Mouse (Mus musculus): ENCODE measurements around the gene Gria3. TPM values are rescaled to one million over a fixed set of nuclear protein-coding genes. Genes with fewer than 3 reads are reported as not detected.
A peak's percentile ranks its signal among the peaks of the same experiment; 100 is the strongest.

Gria3 gene
- polyA plus RNA-seq, 2 experiments: 5.4 to 10.5 TPM

DNA sequence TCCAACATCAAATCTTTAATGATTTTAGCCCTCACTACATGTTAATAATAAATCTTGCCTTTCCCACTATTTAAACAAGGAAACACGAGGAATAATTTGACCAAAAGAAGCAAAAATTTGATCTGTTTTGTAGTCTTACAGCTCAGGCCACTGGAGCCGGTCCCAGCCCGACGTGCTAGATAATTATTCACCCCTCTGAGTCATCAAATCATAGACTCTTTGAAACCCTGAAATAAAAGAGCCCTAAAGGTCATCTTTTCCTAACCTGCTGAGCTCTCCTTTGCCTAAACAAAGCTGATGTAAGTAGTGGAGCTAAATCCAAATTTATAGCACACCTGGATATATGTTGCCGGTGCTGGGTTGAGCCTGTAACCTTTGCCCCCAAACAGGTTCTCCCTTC is 27.4 kb downstream of the Gria3 start:
- H3K27me3 ChIP-seq (ENCODE audit: control insufficient read depth, insufficient read depth, low read length): no peaks in the 10 kb centered on the region
- no peaks in the 10 kb centered on the region for H3K36me3 ChIP-seq (ENCODE audit: control insufficient read depth, insufficient read depth, low read length)
- no peak for TF ChIP-seq POLR2A (IDR thresholded peaks at IDR 0.05; ENCODE audit: borderline replicate concordance, extremely low read depth, insufficient read depth, insufficient read length)
- no peak overlapping the region for H3K27ac ChIP-seq (replicated peaks; ENCODE audit: low read depth, low read length)
- no peak overlapping the region for H3K9ac ChIP-seq (ENCODE audit: low read depth, low read length, severe bottlenecking)
- H3K4me2 ChIP-seq (replicated peaks; ENCODE audit: low read depth, low read length, severe bottlenecking): no peak overlapping the region
- 43% methylated on average over 5 of the region's 5 CpGs for WGBS
- no peaks in the 10 kb centered on the region for H3K4me1 ChIP-seq (ENCODE audit: control insufficient read depth, insufficient read depth, low read length)
- H3K9me3 ChIP-seq (ENCODE audit: control insufficient read depth, low read length): no peaks in the 10 kb centered on the region
- no peak overlapping the region for H3K4me3 ChIP-seq (replicated peaks; ENCODE audit: low read length)
- no peak for DNase-seq (ENCODE audit: low spot score)
- ATAC-seq (ENCODE audit: low FRiP score, low read depth): no peak

DNA sequence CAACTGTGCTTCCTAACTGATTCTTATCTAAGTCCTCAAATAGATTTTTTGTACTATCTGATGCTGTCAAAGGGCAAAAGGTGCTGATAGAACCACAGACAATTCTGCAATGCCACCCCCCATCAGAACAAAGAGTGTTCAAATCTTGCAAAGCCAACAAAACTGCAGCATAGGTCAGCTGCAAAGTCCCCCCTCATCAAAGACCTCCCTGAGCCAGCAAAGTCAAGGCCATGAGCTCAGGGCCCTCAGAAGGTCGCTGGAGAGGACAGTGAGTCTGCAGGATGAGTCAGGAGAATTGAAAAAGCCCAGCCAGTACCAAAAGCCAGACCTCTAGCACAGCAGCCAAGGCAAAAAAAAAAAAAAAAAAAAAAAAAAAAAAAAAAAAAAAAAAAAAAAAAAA is 34.9 kb downstream of the Gria3 start:
- Histone ChIP-seq H3K4me2 (replicated peaks; ENCODE audit: low read depth, low read length, severe bottlenecking) (no peak overlapping the region), H3K36me3 (ENCODE audit: control insufficient read depth, insufficient read depth, low read length) (no peaks in the 10 kb centered on the region), H3K4me1 (ENCODE audit: control insufficient read depth, insufficient read depth, low read length) (no peaks in the 10 kb centered on the region), H3K4me3 (replicated peaks; ENCODE audit: low read length) (no peak overlapping the region), H3K27me3 (ENCODE audit: control insufficient read depth, insufficient read depth, low read length) (no peaks in the 10 kb centered on the region), H3K27ac (replicated peaks; ENCODE audit: low read depth, low read length) (no peak overlapping the region), H3K9me3 (ENCODE audit: control insufficient read depth, low read length) (no peaks in the 10 kb centered on the region), H3K9ac (ENCODE audit: low read depth, low read length, severe bottlenecking) (no peak overlapping the region)
- no peak for ATAC-seq (ENCODE audit: low FRiP score, low read depth)
- no peak for DNase-seq (ENCODE audit: low spot score)
- no peak for TF ChIP-seq POLR2A (IDR thresholded peaks at IDR 0.05; ENCODE audit: borderline replicate concordance, extremely low read depth, insufficient read depth, insufficient read length)
- 12% methylated on average over 1 of the region's 1 CpGs for WGBS

DNA sequence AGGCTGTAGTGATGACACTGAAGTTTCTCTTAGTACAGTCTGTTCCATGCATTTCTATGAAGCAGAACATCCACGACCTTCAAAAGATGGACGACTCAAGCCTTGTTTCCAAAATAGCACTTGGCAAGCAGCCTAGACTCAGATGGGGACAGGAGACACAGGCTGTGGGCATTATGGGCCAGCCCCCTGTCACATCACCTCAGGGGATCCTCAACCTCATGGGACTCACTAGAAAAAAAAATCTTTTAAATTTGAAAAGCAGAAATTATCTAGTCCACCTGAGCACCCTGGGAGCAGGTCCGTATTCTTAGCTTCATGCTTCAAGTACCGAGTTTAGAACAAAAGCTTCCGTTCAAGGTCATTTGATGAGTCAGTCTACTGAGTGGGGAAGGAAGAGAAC is 38.2 kb downstream of the Gria3 start:
- no peak for DNase-seq (ENCODE audit: low spot score)
- Histone ChIP-seq H3K27ac (replicated peaks; ENCODE audit: low read depth, low read length) (no peak overlapping the region), H3K9me3 (ENCODE audit: control insufficient read depth, low read length) (no peaks in the 10 kb centered on the region), H3K27me3 (ENCODE audit: control insufficient read depth, insufficient read depth, low read length) (no peaks in the 10 kb centered on the region), H3K36me3 (ENCODE audit: control insufficient read depth, insufficient read depth, low read length) (no peaks in the 10 kb centered on the region), H3K4me2 (replicated peaks; ENCODE audit: low read depth, low read length, severe bottlenecking) (no peak overlapping the region), H3K9ac (ENCODE audit: low read depth, low read length, severe bottlenecking) (no peak overlapping the region), H3K4me3 (replicated peaks; ENCODE audit: low read length) (no peak overlapping the region), H3K4me1 (ENCODE audit: control insufficient read depth, insufficient read depth, low read length) (no peaks in the 10 kb centered on the region)
- WGBS: 86% methylated on average over 5 of the region's 5 CpGs
- no peak for TF ChIP-seq POLR2A (IDR thresholded peaks at IDR 0.05; ENCODE audit: borderline replicate concordance, extremely low read depth, insufficient read depth, insufficient read length)
- no peak for ATAC-seq (ENCODE audit: low FRiP score, low read depth)

DNA sequence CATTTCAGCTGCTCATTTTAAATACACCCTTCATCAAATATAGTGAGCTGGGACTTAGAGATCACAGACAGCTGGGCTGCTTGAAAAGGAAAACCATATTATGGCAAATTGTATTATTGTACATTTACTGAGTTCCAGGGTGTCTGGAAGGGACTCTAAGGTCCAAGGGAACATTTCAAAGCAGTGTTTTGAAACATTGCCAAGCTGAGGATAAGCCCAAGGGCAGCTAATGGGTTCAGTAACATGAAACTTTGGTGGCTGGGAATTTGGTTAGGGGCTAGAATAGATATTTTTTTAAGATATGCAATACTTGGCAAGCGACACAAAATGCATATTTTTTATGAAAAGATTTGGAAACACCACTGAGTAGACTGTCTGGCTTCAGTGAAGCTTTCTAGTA is 48.2 kb downstream of the Gria3 start:
- peak; percentile 51 for DNase-seq (ENCODE audit: low spot score)
- Histone ChIP-seq H3K27me3 (ENCODE audit: control insufficient read depth, insufficient read depth, low read length) (no peaks in the 10 kb centered on the region), H3K4me3 (replicated peaks; ENCODE audit: low read length) (no peak overlapping the region), H3K36me3 (ENCODE audit: control insufficient read depth, insufficient read depth, low read length) (no peaks in the 10 kb centered on the region), H3K9ac (ENCODE audit: low read depth, low read length, severe bottlenecking) (no peak overlapping the region), H3K27ac (replicated peaks; ENCODE audit: low read depth, low read length) (no peak overlapping the region), H3K4me1 (ENCODE audit: control insufficient read depth, insufficient read depth, low read length) (no peaks in the 10 kb centered on the region), H3K9me3 (ENCODE audit: control insufficient read depth, low read length) (no peaks in the 10 kb centered on the region), H3K4me2 (replicated peaks; ENCODE audit: low read depth, low read length, severe bottlenecking) (no peak overlapping the region)
- no peak for TF ChIP-seq POLR2A (IDR thresholded peaks at IDR 0.05; ENCODE audit: borderline replicate concordance, extremely low read depth, insufficient read depth, insufficient read length)
- WGBS: 26% methylated on average over 1 of the region's 1 CpGs
- peak; percentile 55; the same call in 1 of the 2 replicates for ATAC-seq (ENCODE audit: low FRiP score, low read depth)

DNA sequence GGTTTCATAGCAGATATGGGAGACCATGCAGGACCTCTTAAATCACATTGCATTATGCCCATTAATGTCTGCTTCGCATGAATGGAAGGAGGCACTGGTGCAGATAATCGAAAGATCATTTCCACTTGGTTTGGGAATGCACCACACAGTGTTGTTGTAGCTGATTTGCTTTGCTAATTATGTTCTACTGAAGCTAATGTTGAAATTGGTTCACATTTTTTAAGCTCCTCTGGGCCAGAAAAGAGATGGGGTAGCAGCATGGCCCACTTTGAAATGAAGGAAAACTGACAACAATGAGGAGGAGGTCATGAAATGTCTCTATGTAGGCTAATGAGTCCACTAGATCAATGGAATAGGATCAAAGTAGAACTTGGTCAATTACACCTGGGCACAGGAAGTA is 76.8 kb downstream of the Gria3 start:
- Histone ChIP-seq H3K27ac (replicated peaks; ENCODE audit: low read depth, low read length) (no peak overlapping the region), H3K9me3 (ENCODE audit: control insufficient read depth, low read length) (no peaks in the 10 kb centered on the region), H3K27me3 (ENCODE audit: control insufficient read depth, insufficient read depth, low read length) (no peaks in the 10 kb centered on the region), H3K4me3 (replicated peaks; ENCODE audit: low read length) (no peak overlapping the region), H3K9ac (ENCODE audit: low read depth, low read length, severe bottlenecking) (no peak overlapping the region), H3K36me3 (ENCODE audit: control insufficient read depth, insufficient read depth, low read length) (no peaks in the 10 kb centered on the region), H3K4me2 (replicated peaks; ENCODE audit: low read depth, low read length, severe bottlenecking) (no peak overlapping the region), H3K4me1 (ENCODE audit: control insufficient read depth, insufficient read depth, low read length) (no peaks in the 10 kb centered on the region)
- no peak for TF ChIP-seq POLR2A (IDR thresholded peaks at IDR 0.05; ENCODE audit: borderline replicate concordance, extremely low read depth, insufficient read depth, insufficient read length)
- ATAC-seq (ENCODE audit: low FRiP score, low read depth): no peak
- 83% methylated on average over 2 of the region's 2 CpGs for WGBS
- DNase-seq (ENCODE audit: low spot score): no peak

DNA sequence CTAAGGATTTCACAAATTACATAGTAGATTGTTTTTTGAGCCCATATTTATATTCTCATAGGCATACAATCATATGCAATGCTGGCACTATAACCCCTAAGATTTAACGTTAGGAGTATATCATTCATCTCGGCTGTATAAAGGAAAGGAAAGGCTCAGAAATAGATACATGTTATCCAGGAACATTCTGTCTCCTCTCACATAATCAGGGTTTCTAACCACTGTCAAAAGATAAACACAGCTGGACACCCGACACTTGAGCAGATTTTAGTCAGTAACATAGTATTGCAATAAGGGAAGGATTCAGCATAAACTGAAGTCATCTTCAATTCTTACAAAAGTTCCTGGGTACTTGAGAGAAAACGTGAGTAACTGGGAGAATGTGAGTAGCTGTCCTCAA is 95.9 kb downstream of the Gria3 start:
- Histone ChIP-seq H3K27ac (replicated peaks; ENCODE audit: low read depth, low read length) (no peak overlapping the region), H3K9me3 (ENCODE audit: control insufficient read depth, low read length) (no peaks in the 10 kb centered on the region), H3K9ac (ENCODE audit: low read depth, low read length, severe bottlenecking) (no peak overlapping the region), H3K4me2 (replicated peaks; ENCODE audit: low read depth, low read length, severe bottlenecking) (no peak overlapping the region), H3K4me3 (replicated peaks; ENCODE audit: low read length) (no peak overlapping the region), H3K36me3 (ENCODE audit: control insufficient read depth, insufficient read depth, low read length) (no peaks in the 10 kb centered on the region), H3K4me1 (ENCODE audit: control insufficient read depth, insufficient read depth, low read length) (no peaks in the 10 kb centered on the region), H3K27me3 (ENCODE audit: control insufficient read depth, insufficient read depth, low read length) (no peaks in the 10 kb centered on the region)
- ATAC-seq (ENCODE audit: low FRiP score, low read depth) (no peak), DNase-seq (ENCODE audit: low spot score) (no peak)
- 72% methylated on average over 4 of the region's 4 CpGs for WGBS
- TF ChIP-seq POLR2A (IDR thresholded peaks at IDR 0.05; ENCODE audit: borderline replicate concordance, extremely low read depth, insufficient read depth, insufficient read length): no peak
